Mouse (Mus musculus) granulocyte monocyte progenitor cell, adult 5-6 weeks (primary cell): ENCODE measurements at regions not wholly inside any gene's neighbourhood (a gene's known extent, or its start where the extent isn't known, plus 50 kb on each side); places are given as distances from the start of the nearest gene placed in this dataset.

Source experiments
- ATAC-seq: replicated peaks from 2 replicates; pipeline ENCODE4 v1.8.0; 2016; ENCODE audit warnings: mild to moderate bottlenecking, moderate TSS enrichment, inconsistent platforms; ENCODE audit not compliant: poor library complexity, severe bottlenecking

DNA sequence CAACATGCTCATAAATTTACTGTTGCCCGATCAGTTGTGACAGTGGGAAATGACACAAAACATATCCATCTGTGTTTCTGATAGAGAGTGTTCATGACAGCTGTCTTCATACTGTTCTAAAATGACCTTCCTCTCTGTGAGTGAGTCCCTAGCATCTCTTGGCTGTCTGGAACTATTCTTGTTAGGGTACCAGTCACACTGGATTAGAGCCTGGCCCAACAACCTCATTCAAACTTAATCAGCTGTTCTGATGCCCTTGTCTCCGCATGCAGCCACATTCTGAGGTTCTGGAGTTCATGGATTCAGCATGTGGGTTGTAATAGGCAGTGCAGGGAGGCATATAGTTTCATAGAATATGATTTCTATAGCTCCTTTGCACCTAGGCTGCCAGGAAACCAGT, 238.4 kb downstream of the Xxylt1 start:
- ATAC-seq = no peak

- ATAC-seq = no peak
Observed at GRCm38 (mm10) chr16:30852595-30852994, 228.6 kb downstream of the Xxylt1 start.

GRCm38 (mm10) chr16:30854716-30855115, 226.5 kb downstream of the Xxylt1 start:
- peak; percentile 12; the same call in 1 of the 2 replicates for ATAC-seq

GRCm38 (mm10) chr16:30857656-30858055, 223.6 kb downstream of the Xxylt1 start:
- ATAC-seq = no peak

DNA sequence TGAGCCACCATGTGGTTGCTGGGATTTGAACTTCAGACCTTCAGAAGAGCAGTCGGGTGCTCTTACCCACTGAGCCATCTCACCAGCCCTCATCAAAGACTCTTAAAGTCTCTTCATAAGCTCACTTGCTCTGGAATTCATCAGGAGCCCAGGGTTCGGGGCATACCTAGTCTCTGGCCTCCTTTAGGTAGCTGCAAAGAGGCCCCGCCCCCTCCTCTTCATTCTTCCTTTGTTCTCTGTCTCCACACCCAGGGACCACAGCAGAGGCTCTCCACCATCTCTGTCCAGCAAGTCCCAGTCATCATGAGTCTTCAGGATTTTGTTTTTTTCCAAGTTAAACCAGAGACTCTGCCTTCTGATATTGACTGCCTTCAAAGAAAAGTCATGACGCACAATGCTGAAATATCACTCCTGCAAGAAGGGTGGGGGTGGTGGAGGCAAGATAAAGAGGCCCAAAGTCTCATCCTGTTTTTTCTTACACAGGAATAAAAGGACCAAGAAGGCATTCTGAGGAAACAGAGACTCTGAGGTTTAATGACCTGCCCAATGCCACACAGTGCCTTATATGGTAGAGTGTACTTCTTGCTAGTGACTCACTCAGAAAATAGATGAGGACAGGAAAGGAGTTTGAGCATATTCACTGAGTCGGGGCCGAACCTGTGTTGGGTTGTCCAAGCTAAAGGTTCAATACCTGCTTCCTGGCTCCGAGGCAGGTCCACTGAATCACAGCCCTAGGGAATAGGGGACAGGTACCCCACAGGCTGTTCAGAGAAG, 211.9 kb downstream of the Xxylt1 start:
- ATAC-seq = no peak

- ATAC-seq = 0 out of 2 replicates have a peak, but pooled peaks have one; percentile 18
Observed at GRCm38 (mm10) chr16:30870110-30870509, 211.1 kb downstream of the Xxylt1 start.

DNA sequence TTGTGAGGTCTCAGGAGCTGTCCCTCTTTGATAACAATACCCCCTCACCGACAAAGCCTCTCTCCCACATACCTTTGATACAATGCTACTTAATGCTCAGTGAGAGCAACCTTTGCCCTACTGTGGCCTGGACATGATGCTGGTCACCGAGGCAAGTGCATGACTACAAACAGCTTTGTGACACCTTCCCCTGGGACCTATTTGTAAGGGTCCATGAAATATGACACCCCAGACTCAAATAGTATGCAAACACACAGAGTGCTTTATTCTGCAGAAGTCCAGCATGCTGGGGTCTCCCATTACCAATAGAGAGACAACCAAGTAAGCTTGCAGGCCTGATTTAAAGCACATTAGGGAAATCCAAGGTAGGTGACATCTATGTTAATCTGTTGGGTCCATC, 210.6 kb downstream of the Xxylt1 start:
- no peak for ATAC-seq

DNA sequence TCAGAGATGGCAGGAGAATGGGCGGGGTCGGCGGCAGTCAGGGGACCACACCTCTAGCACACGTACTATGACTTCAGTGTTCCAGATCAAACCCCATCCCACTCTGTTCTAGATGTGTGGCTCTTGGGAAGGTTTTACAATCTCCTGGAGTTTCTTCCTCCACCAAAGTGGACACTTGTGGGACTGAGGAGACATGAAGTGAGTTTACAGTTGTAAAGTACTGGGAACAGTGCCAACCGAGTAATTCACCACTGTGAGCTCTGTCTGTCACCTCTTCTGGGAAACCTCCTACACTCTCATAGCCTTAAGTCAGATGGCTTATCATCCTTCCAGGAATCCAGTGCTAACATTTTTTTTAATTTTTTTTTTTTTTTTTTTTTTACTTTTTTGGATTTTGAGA, 209.1 kb downstream of the Xxylt1 start:
- no peak for ATAC-seq

DNA sequence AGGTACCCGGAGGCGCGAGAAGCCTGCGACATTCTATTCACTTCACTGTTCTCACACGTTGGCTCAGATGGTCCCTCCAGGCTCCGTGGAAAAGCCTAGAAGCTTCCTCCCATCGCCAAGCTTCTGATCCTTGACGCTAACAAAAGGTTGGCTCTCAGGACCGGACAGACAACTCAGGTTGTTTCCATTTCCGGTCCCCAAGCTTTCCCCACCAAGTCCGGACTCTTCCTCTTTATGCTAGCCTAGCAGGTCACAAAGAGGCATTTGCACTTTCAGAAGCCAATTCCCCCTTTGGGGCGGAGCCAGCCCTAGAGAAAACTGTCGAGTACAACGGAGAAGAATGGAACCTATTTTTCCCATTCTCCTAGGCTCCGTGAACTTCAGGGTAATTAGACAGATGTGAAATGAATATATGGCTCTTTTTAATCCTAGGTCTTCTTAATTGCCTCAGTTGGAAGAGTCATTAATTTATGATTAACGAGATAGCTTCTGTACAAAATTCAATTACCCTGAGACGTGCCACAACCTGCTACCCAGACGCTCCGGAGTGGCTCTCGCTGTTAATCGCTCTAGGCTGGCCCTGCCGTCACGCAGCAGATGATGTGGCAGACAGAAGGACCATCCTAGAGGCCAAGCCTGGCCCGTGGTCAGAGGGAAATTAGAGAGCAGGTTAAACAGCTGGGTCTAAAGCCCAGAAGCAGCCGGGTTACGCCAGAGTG, 207.6 kb downstream of the Xxylt1 start:
- peak; percentile 75 for ATAC-seq

DNA sequence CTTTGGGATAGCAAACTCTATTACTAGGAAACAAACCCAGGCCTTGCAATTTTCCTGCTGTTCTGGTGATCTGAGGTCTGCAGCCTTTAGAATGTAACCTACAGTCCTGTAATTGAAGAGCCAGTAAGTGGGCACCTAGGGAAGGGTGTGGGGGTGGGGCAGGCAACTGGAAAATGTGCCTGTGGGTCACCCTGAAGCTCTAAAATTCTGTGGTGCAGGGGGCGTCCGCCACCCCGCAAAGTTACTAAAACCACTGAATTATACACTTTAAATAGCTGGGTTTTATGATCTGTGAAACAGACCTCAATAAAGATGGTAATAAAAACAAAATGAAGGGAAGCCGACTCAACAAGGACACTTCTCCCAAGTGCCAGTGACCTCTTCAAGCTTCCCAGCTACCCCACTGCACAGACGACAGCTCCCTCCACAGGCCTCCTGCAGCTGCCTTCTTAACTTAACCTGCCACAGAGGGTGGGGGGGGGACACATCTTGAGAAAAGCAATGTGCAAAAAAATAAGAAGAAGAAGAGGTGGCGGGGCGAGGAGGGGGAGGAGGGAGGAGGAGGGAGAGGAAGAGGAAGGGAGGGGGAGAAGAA, 205.9 kb downstream of the Xxylt1 start:
- ATAC-seq = no peak

DNA sequence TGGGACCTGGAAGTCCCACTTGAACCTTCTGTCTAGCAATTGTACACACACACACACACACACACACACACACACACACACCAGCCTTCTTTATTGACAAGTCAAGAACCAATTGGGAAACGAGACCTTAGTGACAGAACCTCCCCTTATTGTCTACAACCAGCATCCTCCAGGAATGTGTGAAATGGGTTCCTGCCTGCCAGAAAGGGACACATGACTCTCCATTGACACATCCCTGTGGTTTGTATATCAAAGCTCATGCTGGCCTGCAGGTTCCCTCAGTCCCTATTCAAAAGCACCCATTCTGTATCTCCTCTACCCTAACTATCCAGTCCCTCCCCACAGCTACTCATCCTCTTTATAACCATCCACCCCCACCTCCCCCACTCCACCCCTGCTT, 202.4 kb downstream of the Xxylt1 start:
- no peak for ATAC-seq

- ATAC-seq = no peak
Observed at GRCm38 (mm10) chr16:30879878-30880277, 201.4 kb downstream of the Xxylt1 start.

DNA sequence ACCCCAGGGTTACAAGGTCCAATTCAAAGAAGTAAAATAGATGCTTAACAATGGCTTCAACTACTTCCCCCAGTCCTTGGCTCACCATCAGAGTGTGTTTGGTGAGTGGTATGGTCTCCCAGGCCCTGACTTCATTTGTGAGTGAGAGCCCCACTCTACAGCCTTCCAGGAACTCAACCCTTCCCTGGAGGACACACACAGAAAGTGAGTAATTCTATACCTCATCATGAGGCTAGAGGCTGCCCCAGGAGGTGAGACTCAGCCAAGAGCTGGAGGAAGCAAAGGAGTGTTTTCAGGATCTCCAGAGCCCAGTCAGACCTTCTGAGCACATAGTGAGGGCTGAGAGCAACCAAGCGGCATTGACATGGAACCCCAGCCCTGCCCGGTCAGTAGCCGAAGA, 200.6 kb downstream of the Xxylt1 start:
- no peak for ATAC-seq

DNA sequence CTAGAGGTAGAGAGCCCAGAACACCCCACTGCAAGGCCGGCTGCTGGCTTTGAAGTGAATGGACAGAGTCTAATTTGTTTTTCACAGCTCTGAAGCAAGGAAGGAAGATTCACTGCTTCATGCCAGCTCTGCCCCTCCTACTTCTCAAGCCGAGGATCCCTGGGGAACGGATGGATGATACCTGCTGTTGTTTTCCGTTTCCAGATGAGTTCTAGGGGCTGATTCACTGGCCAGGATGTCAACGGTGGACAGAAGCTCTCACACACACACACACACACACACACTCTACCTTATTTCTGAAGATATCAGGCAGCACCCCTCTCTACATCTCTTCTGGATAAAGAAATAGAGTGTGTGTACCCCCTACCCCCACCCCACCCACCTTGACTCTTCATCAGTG, 200.0 kb downstream of the Xxylt1 start:
- no peak for ATAC-seq

- ATAC-seq = no peak
Observed at GRCm38 (mm10) chr16:30883490-30884188, 197.6 kb downstream of the Xxylt1 start.

- ATAC-seq = no peak
Observed at GRCm38 (mm10) chr16:30884189-30884551, 197.1 kb downstream of the Xxylt1 start.

DNA sequence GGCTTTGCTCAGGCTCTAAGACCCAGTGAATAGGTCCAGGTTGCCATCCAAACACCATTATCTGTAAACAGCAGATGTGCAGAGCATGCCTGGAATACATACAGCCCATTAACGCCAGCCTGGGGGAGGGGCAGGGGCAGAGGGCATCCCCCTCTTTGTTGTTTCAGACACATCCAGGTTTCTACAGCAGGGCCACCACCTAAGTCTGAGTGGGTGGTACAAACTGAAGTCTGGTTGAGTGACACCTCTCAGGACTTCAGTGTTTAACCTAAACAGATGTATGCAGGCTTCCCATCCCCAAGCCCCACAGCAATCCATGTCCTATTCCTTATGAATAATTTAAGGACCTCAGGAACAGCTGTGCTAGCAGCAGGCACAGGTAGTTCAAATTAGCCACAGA, 194.2 kb downstream of the Xxylt1 start:
- ATAC-seq = no peak

DNA sequence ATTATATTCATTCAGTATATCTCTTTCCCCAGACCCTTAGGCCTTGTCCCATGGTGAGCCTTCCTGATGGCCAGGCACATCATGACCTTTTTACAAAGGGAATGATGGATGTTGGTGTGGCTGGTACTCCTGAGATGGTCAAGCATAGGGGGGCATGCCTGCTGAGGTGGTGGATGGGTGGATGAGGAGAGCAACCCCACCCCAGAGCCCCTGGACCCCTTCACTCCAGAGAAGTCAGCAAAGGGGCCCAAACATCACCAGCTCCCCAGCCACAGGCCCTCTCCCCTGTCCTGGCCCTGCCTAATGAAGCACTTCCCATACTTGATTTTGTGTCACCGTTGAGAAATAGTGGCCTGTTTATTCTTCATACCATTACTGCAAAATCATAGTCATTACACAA, 193.7 kb downstream of the Xxylt1 start:
- no peak for ATAC-seq

DNA sequence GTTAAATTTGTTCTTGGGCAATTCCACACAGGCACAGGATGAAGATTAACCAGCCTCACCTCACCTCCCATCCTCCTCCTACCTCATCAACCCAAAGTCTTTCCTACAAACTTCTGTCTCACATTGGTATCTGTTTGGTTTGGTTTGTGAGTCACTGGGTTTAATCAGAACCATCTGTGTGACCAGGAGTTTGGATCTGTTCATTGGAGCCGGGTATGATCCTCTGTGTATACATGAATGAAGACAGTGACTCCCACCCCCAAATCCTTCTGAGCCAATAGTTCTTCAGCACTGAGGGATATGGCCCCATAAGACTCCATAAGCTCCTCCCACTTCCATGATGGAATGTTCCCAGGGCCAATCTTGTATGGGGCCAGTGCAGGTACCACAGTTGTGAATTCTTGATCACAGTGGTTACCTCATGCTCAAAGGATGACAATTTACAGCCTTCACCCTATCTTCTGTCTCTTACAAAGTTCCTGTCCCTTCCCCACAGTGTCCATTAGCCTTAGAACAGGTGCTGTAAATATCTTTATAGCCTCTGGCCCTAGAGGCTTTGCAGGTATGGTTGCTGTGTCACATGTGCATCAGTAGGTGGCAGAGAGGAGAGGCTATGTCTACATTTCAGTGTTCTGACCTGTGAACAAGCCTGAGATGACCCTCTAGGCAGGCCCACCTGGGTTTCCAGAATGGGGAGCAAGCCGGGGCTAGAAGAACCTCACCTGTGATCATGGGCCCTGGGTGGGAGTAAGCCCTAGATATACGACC, 192.5 kb downstream of the Xxylt1 start:
- ATAC-seq = no peak

- ATAC-seq = no peak
Observed at GRCm38 (mm10) chr16:30892606-30893005, 188.6 kb downstream of the Xxylt1 start.
